Mouse (Mus musculus) spleen, postnatal 14 days (tissue): ENCODE measurements around the gene Nlgn1.

Experiments
- DNase-seq, 2 experiments: peaks; one replicate each; pipeline ENCODE4 v3.0.0; 2021 to 2022; ENCODE audit warnings: low spot score in 2 of 2

Nlgn1 gene

DNA sequence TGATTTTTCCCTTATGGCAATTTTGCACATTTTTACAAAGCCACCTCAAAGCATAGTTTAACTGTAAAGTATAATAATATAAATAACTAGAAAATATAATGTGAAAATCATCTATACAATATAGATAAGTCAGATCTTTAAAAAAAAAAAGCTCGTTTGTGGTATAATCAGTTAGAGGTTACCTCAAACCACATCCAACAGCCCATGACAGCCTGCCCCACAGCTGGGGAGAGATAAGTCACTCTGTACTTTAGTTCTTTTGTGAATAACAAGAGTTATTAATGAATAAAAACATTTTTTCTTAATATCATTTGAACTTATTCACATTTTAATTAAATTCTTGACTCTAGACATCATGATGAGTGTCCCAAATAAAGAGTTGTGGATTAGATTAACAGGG lies 130.8 kb downstream of the Nlgn1 start:
- DNase-seq = no peak

GRCm38 (mm10) chr3:26194970-26195369 lies 137.3 kb downstream of the Nlgn1 start:
- DNase-seq = no peak

DNA sequence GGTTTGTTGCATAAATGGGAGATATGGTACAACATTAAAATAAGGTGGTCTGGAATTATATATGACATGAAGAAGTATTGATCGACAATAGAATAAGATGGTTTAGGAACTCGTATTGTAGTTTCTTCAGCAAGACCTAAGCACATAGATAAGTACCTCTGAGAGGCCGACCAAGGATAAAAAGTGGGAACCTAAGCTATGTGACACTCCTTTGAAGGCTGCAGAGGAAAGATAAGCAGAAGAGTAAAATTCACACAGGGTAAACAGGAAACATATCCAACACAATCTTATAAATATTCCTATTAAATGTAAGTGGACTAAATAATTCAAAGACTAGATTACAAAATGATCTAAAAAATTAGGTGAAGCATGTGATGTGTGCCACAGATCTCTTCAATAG lies 151.2 kb downstream of the Nlgn1 start:
- no peak for DNase-seq

GRCm38 (mm10) chr3:26175371-26175770 lies 156.9 kb downstream of the Nlgn1 start:
- no peak for DNase-seq

DNA sequence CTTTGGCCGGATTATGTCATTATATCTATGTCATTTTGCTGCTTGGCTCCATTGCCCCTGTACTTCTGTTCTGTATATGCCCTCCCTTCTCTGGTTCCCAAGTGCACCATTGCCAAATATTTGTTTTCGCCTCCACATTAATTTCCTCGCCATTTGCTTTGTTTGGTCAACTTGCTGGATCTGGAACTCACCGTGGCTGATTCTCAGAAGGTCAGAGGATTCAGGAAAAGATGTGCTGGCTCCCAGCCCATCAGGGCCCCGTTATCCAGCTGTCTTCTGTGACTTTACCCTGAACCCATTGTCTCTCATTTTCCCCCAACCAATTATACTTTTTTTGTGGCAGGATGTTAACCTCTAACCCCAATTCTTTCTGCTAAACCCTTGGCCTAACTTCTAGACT lies 158.0 kb downstream of the Nlgn1 start:
- no peak for DNase-seq

GRCm38 (mm10) chr3:26173613-26174012 lies 158.6 kb downstream of the Nlgn1 start:
- no peak for DNase-seq

- DNase-seq = no peak
These were observed 165.5 kb downstream of the Nlgn1 start for GRCm38 (mm10) chr3:26166711-26167110.

DNA sequence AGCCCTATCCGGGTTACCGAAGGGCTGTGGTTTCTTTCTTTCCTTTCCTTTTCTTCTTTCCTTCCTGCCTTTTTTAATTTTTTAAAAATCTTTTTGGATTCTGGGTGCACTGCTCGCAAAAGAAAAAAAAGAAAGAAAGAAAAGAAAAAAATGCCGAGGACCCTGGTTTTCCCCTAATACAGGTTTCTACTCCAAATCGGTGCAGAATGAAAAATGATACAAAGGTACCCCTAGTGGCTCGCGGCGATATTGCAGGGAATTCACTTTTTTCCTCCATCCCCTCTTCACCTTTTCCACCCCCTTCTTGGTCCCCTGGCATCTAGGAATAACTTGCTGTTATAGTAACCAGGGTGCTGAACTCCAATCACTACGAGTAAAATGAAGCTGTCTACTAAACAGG lies 178.5 kb downstream of the Nlgn1 start:
- no peak for DNase-seq

GRCm38 (mm10) chr3:26153036-26153741 lies 179.1 kb downstream of the Nlgn1 start:
- DNase-seq = no peak

DNA sequence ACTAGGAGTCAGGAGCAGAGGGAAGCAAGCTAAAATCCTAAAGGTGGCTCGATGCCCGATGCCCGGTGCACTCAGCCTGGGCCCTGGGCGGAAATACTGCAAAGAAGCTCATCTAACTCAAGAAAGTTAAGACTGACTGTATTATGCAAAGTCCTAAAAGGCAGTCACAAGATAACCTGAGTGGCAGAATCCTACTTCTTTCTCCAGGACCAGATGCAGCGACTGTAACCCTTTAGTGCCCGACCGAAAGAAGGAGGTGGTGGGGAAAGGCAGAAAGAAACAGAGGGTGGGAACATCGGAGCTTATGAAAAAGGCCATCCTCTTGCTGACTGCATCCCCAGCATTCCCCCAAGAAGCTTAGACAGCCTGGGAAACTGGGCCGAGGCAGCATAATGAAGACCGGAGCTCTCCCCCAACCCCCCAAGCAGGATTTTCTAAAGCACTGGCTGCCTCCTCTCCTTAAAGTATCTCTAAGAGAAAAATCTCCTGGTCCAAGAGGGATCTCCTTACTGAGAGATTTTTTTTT lies 179.7 kb downstream of the Nlgn1 start:
- DNase-seq = no peak

DNA sequence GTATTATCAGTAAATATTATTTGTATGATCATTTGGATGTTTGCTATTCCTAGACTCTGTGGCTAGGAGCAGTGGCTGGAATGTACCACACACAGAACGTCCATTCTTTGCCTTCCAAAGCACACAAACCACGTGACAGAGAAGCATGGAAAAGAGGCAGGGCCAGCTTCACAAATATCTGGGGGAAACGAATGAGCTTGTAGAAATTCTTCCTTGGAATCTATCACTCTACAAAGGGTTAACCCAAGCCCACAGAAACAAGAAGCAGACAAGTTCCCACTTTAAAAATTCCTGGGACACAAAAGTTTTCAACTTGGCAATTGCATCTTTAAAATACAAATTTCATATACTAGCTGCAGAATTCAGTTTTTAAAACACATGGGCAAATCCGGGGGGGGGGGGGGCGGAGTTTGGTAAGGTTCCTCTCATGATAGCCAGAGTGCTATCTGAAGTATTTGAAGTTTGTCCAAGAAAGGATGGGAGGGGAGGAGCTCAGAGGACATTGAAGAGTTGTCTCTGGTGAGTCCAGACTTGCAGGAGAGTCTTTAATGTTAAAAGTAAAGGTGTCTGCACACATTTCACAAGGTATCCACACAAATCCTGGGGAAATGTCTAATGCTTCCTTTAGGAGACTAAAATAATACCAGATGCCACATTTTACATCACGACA lies 180.8 kb downstream of the Nlgn1 start:
- no peak for DNase-seq

- no peak for DNase-seq
These were observed 186.1 kb downstream of the Nlgn1 start for GRCm38 (mm10) chr3:26146174-26146573.

DNA sequence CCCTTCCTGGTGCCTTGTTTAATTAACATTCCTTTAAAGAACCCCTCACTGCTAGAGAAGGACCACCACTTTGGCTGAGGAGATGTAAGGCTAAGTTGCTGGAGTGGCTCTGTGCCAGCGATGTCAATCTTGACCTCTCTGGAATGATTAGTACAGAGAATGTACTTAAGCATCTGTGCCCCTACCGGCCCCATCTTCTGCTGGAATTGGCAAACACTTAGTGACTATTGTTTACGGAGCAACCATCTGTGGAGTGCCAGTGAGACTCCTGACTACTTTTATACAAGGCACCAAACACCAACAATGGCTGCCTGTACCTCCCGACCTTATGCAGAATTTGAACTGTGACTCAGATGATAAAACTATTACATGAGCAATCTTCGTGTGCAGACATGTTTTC lies 186.8 kb downstream of the Nlgn1 start:
- no peak for DNase-seq

DNA sequence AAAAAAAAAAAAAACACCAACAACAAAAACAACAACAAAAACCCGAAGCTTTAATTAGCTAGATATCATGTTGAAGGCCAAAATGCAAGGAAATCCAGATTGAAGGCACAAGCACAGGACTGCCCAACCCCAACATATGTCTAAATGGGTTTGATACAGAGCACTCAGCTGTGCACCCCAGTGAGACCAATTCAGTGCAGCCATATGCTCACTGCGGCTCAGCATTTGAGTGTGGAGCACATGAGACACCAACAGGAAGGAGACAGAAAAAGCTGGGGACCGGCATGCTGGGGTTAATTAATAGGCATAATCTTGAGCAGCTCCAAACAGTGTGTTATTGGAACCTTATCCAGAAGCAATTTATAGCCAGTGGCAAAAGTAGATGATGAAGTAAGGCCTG lies 190.7 kb downstream of the Nlgn1 start:
- DNase-seq = no peak

DNA sequence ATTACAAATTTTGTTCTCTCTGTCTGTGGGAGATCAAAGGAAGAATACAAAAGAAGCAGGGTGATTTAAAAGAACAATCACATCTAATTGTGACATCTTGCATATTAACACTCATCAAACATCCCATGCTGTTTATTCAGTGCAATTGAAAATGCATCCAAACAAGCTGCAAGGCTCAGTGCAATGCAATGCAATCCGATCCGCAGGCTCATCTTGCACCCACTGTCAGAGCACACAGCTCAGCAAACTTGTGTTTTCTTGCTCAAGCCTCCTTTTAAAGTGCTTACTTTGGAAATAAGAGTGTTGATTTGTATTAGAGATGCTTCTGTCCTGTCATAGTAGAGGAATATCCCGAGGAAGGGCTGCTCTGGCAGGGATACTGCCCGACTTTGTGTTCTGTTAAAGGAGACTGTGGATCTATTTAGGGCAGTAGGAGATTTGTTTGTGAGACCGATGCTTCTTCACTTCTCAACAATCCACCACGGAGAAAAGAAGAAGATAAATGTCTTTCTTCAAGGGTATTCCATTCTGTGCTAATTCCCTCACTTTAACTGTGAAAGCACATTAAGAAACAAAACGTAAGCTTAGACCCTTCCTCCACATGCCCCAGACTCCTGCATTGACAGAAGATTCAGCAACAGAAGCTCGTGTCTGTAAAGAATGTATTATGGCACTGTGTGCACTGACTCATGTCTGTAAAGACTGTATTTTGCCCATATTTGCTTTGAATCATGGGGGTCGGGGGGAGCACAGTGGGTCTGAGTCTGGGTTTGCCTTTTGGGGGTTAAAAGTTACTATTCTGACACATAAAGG lies 197.2 kb downstream of the Nlgn1 start:
- no peak for DNase-seq

GRCm38 (mm10) chr3:26130919-26131318 lies 201.3 kb downstream of the Nlgn1 start:
- no peak for DNase-seq

DNA sequence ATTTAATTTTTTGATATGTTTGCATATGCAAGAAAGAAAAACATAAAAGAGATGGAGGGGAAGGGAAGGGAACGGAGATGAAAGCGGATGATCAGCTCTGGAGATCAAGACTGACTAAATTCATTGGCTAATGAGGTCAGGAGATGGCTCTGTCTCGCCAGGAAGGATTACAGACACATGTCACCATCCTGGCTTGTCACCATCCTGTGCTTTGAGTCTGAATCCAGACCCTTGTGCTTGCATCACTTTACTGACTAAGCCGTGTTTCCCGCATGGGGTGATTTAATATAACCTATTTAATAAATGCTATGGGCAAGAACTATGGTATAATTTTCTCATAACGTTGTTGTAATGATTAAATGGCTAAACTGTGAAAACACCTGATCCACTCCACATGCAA lies 202.8 kb downstream of the Nlgn1 start:
- no peak for DNase-seq

DNA sequence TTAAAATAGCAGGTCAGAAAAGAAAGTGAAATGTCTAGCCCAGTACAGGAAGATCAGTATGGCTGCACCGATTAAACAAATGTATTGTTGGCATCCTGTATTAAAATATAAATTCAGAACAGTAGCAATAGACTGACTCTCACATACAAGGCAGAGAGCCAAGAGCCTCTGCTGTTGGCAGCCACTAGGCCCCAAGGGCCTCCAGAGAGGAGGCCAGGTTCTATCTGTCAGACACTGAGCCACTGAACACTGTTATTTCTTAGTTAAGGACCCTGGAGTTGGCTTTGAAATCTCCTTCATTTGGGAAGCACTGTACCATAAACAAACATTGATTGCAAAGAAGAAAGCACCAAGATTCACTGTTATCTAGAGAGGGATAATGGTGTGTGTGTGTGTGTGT lies 215.2 kb downstream of the Nlgn1 start:
- no peak for DNase-seq

DNA sequence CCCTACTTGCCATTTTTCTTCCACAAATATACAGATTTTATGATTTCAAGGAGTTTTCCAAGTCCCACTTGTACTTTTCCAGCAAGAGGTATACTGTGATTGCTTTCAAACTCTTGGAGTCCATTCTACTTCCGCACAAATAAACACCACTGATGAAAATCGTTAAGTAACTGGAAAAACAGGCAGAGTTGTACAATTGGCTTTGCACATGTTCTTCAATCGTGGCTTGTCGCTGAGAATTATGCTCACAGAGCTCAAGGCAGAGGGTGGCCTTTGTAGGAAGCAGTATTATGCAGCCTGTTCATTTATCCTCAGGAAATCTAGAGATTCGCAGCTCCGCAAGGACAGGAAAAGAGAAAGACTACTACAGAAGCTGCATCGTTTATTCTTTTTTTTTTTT lies 225.9 kb downstream of the Nlgn1 start:
- DNase-seq = no peak

DNA sequence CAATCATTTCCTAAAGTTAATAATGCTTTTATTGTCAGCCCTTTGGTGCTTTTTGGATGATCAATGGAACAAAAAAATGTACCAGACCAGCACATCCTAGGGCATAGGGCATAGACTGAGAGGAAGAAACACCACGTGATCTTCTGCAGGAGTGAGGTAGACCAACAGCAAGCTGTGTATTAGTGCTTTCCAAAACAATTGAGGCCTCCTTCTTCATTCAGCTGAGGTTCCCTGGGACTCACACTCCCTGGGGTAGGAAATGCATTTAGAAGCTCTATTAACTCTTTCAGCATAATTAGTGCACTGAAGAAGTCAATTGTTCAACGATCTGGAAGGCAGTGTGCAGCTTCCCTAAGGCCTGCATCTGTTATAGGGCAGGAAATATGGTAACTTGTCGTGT lies 226.7 kb downstream of the Nlgn1 start:
- no peak for DNase-seq

DNA sequence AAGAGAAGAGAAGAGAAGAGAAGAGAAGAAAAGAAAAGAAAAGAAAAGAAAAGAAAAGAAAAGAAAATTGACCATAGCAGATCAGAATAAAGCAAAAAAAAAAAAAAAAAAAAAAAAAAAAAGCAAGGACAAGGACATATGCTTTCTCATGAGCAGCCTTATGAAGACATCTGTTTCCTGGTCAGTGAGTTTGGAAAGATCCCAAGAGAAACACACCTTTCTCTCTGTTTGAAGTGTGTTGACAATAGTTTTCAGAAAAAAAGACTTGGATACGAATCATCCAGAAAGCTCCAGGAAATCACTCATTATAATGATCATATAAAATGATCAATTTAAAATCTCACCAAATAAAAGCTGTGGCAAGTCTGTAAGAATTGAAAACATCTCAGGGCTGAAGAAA lies 230.0 kb downstream of the Nlgn1 start:
- no peak for DNase-seq

DNA sequence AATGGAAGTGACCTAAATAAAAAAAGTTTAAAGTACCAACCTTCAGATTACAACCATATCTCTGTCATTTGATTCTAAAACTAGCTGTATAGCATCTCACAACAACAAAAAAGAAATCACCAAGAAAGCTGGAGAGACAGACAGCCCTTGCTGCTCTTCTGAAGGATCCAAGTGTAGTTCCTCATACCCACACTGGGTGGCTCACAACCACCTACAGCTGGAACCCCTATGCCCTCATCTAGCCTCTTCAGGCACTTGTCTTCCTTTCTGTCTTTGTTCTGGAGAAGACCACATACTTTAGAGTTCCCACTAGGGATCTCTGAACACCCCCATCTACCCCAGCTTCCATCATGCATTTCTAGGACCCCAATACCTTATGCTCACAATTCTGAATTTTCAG lies 236.7 kb downstream of the Nlgn1 start:
- DNase-seq = no peak

- DNase-seq = no peak
These were observed 262.9 kb downstream of the Nlgn1 start for GRCm38 (mm10) chr3:26069366-26069765.
